Mouse (Mus musculus) testis, adult 2 months (tissue): Measurements from ENCODE around the gene Atp13a4.

Source experiments
- CTCF ChIP-seq: fragments of 200-500 bp; IDR thresholded peaks from 2 replicates; pipeline ENCODE4 v1.5.1; 2012; ENCODE audit warnings: low read depth, mild to moderate bottlenecking, inconsistent platforms, low read length, moderate library complexity; ENCODE audit not compliant: control insufficient read depth, insufficient read depth, insufficient replicate concordance
- POLR2A ChIP-seq: fragments of 200-500 bp; IDR thresholded peaks from 2 replicates; pipeline ENCODE4 v1.6.1; 2012; ENCODE audit warnings: low read depth, mild to moderate bottlenecking, inconsistent platforms, low read length, moderate library complexity; ENCODE audit not compliant: control insufficient read depth

GRCm38 (mm10) chr16:29509881-29510280 is 34.8 kb downstream of the Atp13a4 start:
- TF ChIP-seq CTCF, result no peak
- TF ChIP-seq POLR2A, result no peak
